Mouse (Mus musculus): ENCODE data around the gene Trim58. TPM values are rescaled to one million over a fixed set of nuclear protein-coding genes. Genes with fewer than 3 reads are reported as not detected.
A peak's percentile ranks its signal among the peaks of the same experiment; 100 is the strongest.

Trim58 gene
- polyA plus RNA-seq (2014; fragmentation: Nextera tagmentation; extraction: Ambion mirVana) = 0.10 and 0.63 TPM in 2 replicates

DNA sequence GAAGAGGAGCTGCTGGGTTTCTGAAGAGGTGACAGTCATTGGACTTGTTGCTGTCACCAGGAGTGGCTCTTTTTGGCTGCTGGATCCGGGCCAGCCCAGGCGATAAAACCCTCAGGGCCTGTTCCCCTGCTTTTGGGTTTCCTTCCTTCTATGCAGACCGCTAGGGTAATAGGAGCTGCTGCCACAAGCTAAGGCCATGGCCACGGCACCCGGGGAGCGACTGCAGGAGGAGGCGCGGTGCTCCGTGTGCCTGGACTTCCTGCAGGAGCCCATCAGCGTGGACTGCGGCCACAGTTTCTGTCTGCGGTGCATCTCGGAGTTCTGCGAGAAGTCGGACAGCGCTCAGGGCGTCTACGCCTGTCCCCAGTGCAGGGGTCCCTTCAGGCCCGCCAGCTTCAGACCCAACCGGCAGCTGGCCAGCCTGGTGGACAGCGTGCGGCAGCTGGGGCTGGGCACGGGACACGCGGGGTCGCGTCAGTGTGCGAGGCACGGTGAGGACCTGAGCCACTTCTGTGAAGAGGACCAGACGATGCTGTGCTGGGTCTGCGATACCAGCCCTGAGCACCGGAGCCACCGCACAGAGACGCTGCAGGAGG lies at the start of gene Trim58:
Gene Trim58, plus strand, starts transcription at position 194 of the 596 bp plus-strand sequence.
- 3% methylated on average over 34 of the region's 34 CpGs for WGBS
- peaks cover 5% of the 10 kb centered on the region for H3K4me1 ChIP-seq (ENCODE audit: control insufficient read depth, insufficient read depth, low read length)
- H3K9me3 ChIP-seq (ENCODE audit: control insufficient read depth, low read length) = no peaks in the 10 kb centered on the region
- H3K27me3 ChIP-seq (ENCODE audit: control insufficient read depth, insufficient read depth, low read length) = peaks cover 3% of the 10 kb centered on the region; the same call in 1 of the 2 replicates
- peak; percentile 46; the same call in 1 of the 2 replicates for ATAC-seq (ENCODE audit: low FRiP score)
- H3K36me3 ChIP-seq (ENCODE audit: control insufficient read depth, insufficient read depth, low read length) = no peaks in the 10 kb centered on the region
- DNase-seq (ENCODE audit: low spot score, missing footprints) = peak; percentile 94
- peak within 1 kb of the TSS; percentile 64 for H3K9ac ChIP-seq (ENCODE audit: low read length)
- no peak within 1 kb of the TSS for H3K27ac ChIP-seq (ENCODE audit: low read depth, low read length)
- H3K4me3 ChIP-seq (ENCODE audit: low read depth, low read length) = peak within 1 kb of the TSS; percentile 36
- peak within 1 kb of the TSS; percentile 78 for H3K4me2 ChIP-seq

DNA sequence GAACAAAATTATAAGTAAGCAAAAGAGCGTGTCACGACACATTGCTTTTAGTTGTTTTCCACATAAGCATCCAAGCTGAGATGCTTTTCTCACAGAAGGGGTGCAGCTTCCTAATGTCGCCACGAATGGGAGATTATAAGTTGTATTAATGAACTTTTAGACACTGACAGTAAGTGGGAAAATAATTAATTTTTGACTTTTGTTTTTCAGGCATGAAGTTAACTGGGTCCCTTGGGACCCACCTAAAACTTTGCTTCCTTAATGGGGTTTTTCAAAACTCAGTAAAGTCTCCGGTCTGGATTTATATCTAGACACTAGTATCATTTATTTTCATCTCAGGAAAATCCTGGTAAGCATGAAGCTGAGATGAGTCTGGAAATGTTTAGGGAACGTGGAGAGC lies 45.5 kb upstream of the Trim58 start, which contains the start of gene Olfr324:
Gene Olfr324, plus strand, starts transcription at position 301 of the 400 bp plus-strand sequence.
- H3K4me1 ChIP-seq (ENCODE audit: control insufficient read depth, insufficient read depth, low read length) = no peaks in the 10 kb centered on the region
- DNase-seq (ENCODE audit: low spot score, missing footprints) (peak; percentile 21), ATAC-seq (ENCODE audit: low FRiP score) (no peak)
- H3K36me3 ChIP-seq (ENCODE audit: control insufficient read depth, insufficient read depth, low read length) = no peaks in the 10 kb centered on the region
- no peak within 1 kb of the TSS for H3K4me3 ChIP-seq (ENCODE audit: low read depth, low read length)
- H3K4me2 ChIP-seq = no peak within 1 kb of the TSS
- no peaks in the 10 kb centered on the region for H3K9me3 ChIP-seq (ENCODE audit: control insufficient read depth, low read length)
- H3K27ac ChIP-seq (ENCODE audit: low read depth, low read length) = no peak within 1 kb of the TSS
- H3K9ac ChIP-seq (ENCODE audit: low read length) = no peak within 1 kb of the TSS
- no peaks in the 10 kb centered on the region for H3K27me3 ChIP-seq (ENCODE audit: control insufficient read depth, insufficient read depth, low read length)
- WGBS = 88% methylated on average over 6 of the region's 6 CpGs

DNA sequence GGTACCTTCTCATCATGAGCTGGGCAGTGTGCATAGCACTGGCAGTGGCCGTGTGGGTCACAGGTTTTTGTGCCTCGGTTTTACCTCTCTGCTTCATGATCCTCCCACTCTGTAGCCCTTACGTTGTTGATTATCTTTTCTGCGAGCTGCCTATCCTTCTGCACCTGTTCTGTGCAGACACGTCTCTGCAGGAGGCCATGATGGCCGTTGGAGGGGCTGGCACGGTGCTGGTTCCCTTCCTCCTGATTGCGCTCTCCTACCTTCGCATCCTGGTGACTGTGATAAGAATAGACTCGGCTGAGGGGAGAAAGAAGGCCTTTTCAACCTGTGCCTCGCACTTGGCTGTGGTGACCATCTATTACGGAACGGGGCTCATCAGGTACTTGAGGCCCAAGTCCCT lies 42.4 kb upstream of the Trim58 start:
- H3K27me3 ChIP-seq (ENCODE audit: control insufficient read depth, insufficient read depth, low read length) = no peaks in the 10 kb centered on the region
- no peak overlapping the region for H3K9ac ChIP-seq (ENCODE audit: low read length)
- H3K36me3 ChIP-seq (ENCODE audit: control insufficient read depth, insufficient read depth, low read length) = no peaks in the 10 kb centered on the region
- H3K4me3 ChIP-seq (ENCODE audit: low read depth, low read length) = no peak overlapping the region
- no peak overlapping the region for H3K4me2 ChIP-seq
- no peaks in the 10 kb centered on the region for H3K9me3 ChIP-seq (ENCODE audit: control insufficient read depth, low read length)
- DNase-seq (ENCODE audit: low spot score, missing footprints) = no peak
- 88% methylated on average over 13 of the region's 13 CpGs for WGBS
- ATAC-seq (ENCODE audit: low FRiP score) = no peak
- no peaks in the 10 kb centered on the region for H3K4me1 ChIP-seq (ENCODE audit: control insufficient read depth, insufficient read depth, low read length)
- H3K27ac ChIP-seq (ENCODE audit: low read depth, low read length) = no peak overlapping the region

DNA sequence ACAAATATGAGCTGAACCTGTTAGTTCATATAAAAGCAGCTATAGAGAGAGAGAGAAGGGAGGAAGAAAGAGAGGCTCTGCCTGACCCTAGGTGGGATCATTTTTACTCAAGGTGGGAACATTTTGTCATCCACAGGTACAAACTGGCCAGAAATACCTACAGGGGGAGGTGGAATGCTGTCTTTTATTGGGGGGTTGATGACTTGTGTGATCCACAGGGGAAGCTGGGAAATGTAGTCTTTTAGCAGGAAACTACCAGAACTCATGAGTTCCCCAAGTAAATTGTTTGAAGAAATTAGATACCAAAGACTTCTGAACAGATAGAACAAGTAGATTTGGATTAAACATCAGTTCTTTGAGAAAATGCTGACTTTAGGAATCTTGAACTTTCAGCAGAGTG lies 38.2 kb upstream of the Trim58 start:
- no peak overlapping the region for H3K4me3 ChIP-seq (ENCODE audit: low read depth, low read length)
- DNase-seq (ENCODE audit: low spot score, missing footprints) = no peak
- H3K4me1 ChIP-seq (ENCODE audit: control insufficient read depth, insufficient read depth, low read length) = no peaks in the 10 kb centered on the region
- no peaks in the 10 kb centered on the region for H3K27me3 ChIP-seq (ENCODE audit: control insufficient read depth, insufficient read depth, low read length)
- no peak overlapping the region for H3K27ac ChIP-seq (ENCODE audit: low read depth, low read length)
- H3K9me3 ChIP-seq (ENCODE audit: control insufficient read depth, low read length) = no peaks in the 10 kb centered on the region
- H3K9ac ChIP-seq (ENCODE audit: low read length) = no peak overlapping the region
- no peaks in the 10 kb centered on the region for H3K36me3 ChIP-seq (ENCODE audit: control insufficient read depth, insufficient read depth, low read length)
- no peak overlapping the region for H3K4me2 ChIP-seq
- no peak for ATAC-seq (ENCODE audit: low FRiP score)

DNA sequence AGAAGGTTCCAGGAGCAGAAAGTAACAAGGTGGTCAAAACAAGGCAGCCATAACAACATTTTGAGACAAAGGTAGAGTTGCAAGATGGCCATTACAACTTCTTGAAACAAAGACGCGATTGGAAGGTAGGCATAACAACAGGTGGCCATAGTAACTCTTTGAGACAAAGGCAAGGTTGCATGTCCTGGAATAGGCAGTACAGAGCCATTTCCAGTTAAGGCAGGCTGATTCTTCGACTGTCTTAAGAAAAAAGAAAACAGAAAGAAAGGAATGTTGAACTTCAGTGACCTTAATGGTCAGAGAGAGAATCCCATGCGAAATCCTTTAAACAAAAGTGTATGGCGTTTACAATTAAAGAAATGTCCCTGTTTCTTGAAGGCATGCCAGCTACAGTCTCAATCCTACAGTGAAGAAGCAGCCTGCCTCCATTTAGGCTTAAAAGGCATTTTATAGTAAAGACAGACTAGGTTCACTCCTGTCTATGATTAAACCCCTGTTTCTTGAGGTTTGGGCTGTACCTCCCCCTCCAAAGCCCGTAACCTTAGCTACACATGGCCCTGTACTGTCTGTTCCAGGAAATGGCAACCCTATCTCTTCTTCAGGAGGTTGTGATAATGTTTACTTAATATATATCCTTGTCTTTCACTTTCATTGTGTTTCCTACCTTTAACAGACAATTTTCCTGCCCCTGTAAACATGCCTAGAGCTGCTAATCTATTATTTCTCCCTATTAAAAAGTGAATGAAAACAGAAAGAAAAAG lies 37.3 kb upstream of the Trim58 start:
- WGBS = 81% methylated on average over 6 of the region's 6 CpGs
- ATAC-seq (ENCODE audit: low FRiP score) = no peak
- Histone ChIP-seq H3K36me3 (ENCODE audit: control insufficient read depth, insufficient read depth, low read length) (no peaks in the 10 kb centered on the region), H3K9ac (ENCODE audit: low read length) (no peak overlapping the region), H3K4me3 (ENCODE audit: low read depth, low read length) (no peak overlapping the region), H3K4me1 (ENCODE audit: control insufficient read depth, insufficient read depth, low read length) (no peaks in the 10 kb centered on the region), H3K27me3 (ENCODE audit: control insufficient read depth, insufficient read depth, low read length) (no peaks in the 10 kb centered on the region), H3K9me3 (ENCODE audit: control insufficient read depth, low read length) (no peaks in the 10 kb centered on the region), H3K4me2 (no peak overlapping the region), H3K27ac (ENCODE audit: low read depth, low read length) (no peak overlapping the region)
- peak; percentile 54 for DNase-seq (ENCODE audit: low spot score, missing footprints)

DNA sequence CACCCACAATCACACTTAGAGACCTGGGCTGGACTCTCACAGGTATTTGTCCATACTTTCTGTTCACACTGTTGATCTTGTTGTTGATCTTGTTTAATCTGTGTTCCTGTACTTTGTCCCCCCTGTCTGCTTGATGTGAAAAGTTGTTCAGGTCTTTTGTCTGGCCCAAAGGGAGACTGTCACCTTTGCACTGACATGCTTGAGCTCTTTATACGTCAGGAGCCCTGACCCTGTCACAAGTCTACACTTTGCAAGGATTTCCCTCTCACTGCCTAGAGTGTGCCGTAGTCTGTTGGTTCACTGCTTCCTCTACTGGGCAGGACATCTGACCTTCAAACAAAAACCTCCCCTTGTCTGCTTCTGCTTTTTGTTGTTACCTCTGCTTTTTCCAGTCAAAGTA lies 35.6 kb upstream of the Trim58 start:
- no peak overlapping the region for H3K4me2 ChIP-seq
- H3K9ac ChIP-seq (ENCODE audit: low read length) = no peak overlapping the region
- no peak overlapping the region for H3K27ac ChIP-seq (ENCODE audit: low read depth, low read length)
- no peaks in the 10 kb centered on the region for H3K4me1 ChIP-seq (ENCODE audit: control insufficient read depth, insufficient read depth, low read length)
- ATAC-seq (ENCODE audit: low FRiP score) = no peak
- no peaks in the 10 kb centered on the region for H3K9me3 ChIP-seq (ENCODE audit: control insufficient read depth, low read length)
- H3K27me3 ChIP-seq (ENCODE audit: control insufficient read depth, insufficient read depth, low read length) = no peaks in the 10 kb centered on the region
- H3K36me3 ChIP-seq (ENCODE audit: control insufficient read depth, insufficient read depth, low read length) = no peaks in the 10 kb centered on the region
- no peak overlapping the region for H3K4me3 ChIP-seq (ENCODE audit: low read depth, low read length)
- WGBS = 84% methylated on average over 2 of the region's 2 CpGs
- peak; percentile 12 for DNase-seq (ENCODE audit: low spot score, missing footprints)

DNA sequence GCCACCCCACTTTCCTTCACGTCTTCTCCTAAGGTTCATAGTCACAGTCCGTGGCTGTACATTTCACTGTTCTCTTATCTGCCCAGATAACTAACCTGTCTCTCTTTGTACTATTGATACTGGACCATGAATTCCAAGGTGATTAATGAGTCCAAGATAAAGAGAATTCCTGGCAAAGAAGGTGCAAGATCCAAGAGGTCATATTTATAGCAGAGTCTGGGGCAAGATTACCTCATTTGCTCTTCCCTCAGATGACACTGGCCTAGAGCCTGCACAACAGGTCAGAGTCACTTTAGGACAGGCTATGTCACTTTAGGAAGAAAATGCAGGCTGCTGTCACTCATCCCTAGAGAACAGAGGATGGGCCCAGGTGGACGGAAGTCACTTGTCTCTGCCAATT lies 35.0 kb upstream of the Trim58 start:
- DNase-seq (ENCODE audit: low spot score, missing footprints) (no peak), ATAC-seq (ENCODE audit: low FRiP score) (no peak)

DNA sequence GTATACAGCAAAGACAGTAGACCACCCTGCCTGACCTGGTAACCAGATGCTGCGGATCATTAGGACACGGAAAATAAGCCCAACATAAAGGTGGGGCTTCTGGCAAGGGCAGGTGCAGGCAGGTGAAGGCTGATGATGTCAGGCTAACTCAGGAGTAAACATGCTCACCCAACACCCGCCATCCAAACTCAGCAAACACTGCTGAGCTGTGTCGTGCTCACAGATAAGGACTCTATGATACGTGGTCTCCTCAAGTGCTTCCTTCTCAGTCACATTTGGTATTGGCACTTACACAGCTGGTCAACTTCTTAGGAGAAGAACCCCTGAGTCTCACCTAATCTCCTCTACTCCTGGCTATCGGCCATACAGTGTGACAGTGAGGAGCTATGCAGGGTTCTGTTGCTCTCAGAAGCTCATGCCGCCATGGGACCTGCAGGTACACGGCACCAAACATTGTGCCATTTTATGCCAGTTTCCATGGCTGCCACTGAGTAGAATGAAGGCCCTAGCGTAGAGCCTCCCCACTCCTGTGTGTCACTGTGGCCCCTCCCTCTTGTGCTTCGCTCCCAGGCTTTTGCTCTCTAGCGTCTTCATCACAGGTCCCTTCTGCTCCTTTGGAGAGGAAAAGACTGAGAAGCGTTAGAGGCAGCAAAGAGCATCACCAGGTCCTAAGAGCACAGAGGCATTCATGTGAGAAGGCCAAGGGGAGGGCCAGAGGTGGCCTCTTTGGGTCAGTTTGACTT lies 33.9 kb upstream of the Trim58 start:
- WGBS = 89% methylated on average over 12 of the region's 12 CpGs
- H3K4me2 ChIP-seq = no peak overlapping the region
- DNase-seq (ENCODE audit: low spot score, missing footprints) (peak; percentile 51), ATAC-seq (ENCODE audit: low FRiP score) (no peak)
- no peaks in the 10 kb centered on the region for H3K36me3 ChIP-seq (ENCODE audit: control insufficient read depth, insufficient read depth, low read length)
- no peak overlapping the region for H3K4me3 ChIP-seq (ENCODE audit: low read depth, low read length)
- H3K4me1 ChIP-seq (ENCODE audit: control insufficient read depth, insufficient read depth, low read length) = no peaks in the 10 kb centered on the region
- H3K9ac ChIP-seq (ENCODE audit: low read length) = no peak overlapping the region
- H3K27ac ChIP-seq (ENCODE audit: low read depth, low read length) = no peak overlapping the region
- H3K27me3 ChIP-seq (ENCODE audit: control insufficient read depth, insufficient read depth, low read length) = no peaks in the 10 kb centered on the region
- no peaks in the 10 kb centered on the region for H3K9me3 ChIP-seq (ENCODE audit: control insufficient read depth, low read length)

More for the DNA sequence above, 35.0 kb upstream of the Trim58 start:
- Histone ChIP-seq H3K27ac (ENCODE audit: low read depth, low read length) (no peak overlapping the region), H3K4me3 (ENCODE audit: low read depth, low read length) (no peak overlapping the region), H3K36me3 (ENCODE audit: control insufficient read depth, insufficient read depth, low read length) (no peaks in the 10 kb centered on the region), H3K4me1 (ENCODE audit: control insufficient read depth, insufficient read depth, low read length) (no peaks in the 10 kb centered on the region), H3K9ac (ENCODE audit: low read length) (no peak overlapping the region), H3K9me3 (ENCODE audit: control insufficient read depth, low read length) (no peaks in the 10 kb centered on the region), H3K4me2 (no peak overlapping the region), H3K27me3 (ENCODE audit: control insufficient read depth, insufficient read depth, low read length) (no peaks in the 10 kb centered on the region)
- 88% methylated on average over 3 of the region's 3 CpGs for WGBS

DNA sequence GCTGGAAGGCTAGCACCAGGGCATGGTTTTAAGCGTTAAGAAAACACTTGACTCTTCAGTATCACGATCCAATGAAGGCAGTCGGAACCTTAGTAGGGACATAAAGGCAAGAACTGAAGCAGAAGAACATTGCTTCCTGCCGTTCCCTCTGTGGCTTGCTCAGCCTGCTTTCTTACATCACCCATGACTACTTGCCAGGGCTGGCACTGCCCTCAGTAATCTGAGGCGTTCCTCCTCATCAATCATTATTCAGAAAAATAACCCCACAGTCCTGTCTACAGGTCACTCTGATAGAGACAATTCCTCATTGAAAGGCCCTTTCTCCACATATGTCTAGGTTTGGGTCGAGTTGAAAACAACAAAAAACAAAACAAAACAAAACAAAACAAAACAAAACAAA lies 33.2 kb upstream of the Trim58 start:
- H3K4me1 ChIP-seq (ENCODE audit: control insufficient read depth, insufficient read depth, low read length) = no peaks in the 10 kb centered on the region
- no peaks in the 10 kb centered on the region for H3K9me3 ChIP-seq (ENCODE audit: control insufficient read depth, low read length)
- DNase-seq (ENCODE audit: low spot score, missing footprints) (no peak), ATAC-seq (ENCODE audit: low FRiP score) (no peak)
- 90% methylated on average over 6 of the region's 6 CpGs for WGBS
- H3K27me3 ChIP-seq (ENCODE audit: control insufficient read depth, insufficient read depth, low read length) = no peaks in the 10 kb centered on the region
- no peaks in the 10 kb centered on the region for H3K36me3 ChIP-seq (ENCODE audit: control insufficient read depth, insufficient read depth, low read length)
- H3K4me3 ChIP-seq (ENCODE audit: low read depth, low read length) = no peak overlapping the region
- no peak overlapping the region for H3K27ac ChIP-seq (ENCODE audit: low read depth, low read length)
- H3K4me2 ChIP-seq = no peak overlapping the region
- no peak overlapping the region for H3K9ac ChIP-seq (ENCODE audit: low read length)

Data from midbrain, embryonic 11.5 days (tissue).